Mouse (Mus musculus) megakaryocyte progenitor cell, adult 5-6 weeks (primary cell): ENCODE measurements around the gene Psme1. TPM values are rescaled to one million over a fixed set of nuclear protein-coding genes. Genes with fewer than 3 reads are reported as not detected.

ENCODE experiments used
- total RNA-seq, 2 experiments: library from RNA; stranded (forward) in 1 of 2; stranded (reverse) in 1 of 2; fragments of 157-497, 149-512 nt in 1 of 2; fragments of 200-1000 nt in 1 of 2; gene quantifications; 2 replicates each; pipeline versions ENCODE4 v1.2.3 to v1.2.4; 2015 to 2017

Gene Psme1
- total RNA-seq, 2 experiments from 2014 or later: 421 to 931 TPM

Other genes with a start within 250 kb of the Psme1 start
Only the 30 nearest of the 31 such genes appear.
- gene Dhrs4, start 99.4 kb upstream of the Psme1 start, total RNA-seq (2015): 38.9 and 48.0 TPM in 2 replicates
- gene Dhrs4, start 99.4 kb upstream of the Psme1 start, total RNA-seq (2017): 58.8 and 67.3 TPM in 2 replicates
- 0.05 and 0.15 TPM in 2 replicates for gene Carmil3, start 87.5 kb upstream of the Psme1 start, total RNA-seq (2015)
- gene Carmil3, start 87.5 kb upstream of the Psme1 start, total RNA-seq (2017): not detected in 2 replicates
- gene Cpne6, start 67.7 kb upstream of the Psme1 start, total RNA-seq (2015): not detected in 2 replicates
- gene Cpne6, start 67.7 kb upstream of the Psme1 start, total RNA-seq (2017): not detected in 2 replicates
- not detected in 2 replicates for gene Nrl, start 53.1 kb upstream of the Psme1 start, total RNA-seq (2015)
- gene Nrl, start 53.1 kb upstream of the Psme1 start, total RNA-seq (2017): not detected in 2 replicates
- 17.6 and 18.9 TPM in 2 replicates for gene Pck2, start 37.9 kb upstream of the Psme1 start, total RNA-seq (2015)
- gene Pck2, start 37.9 kb upstream of the Psme1 start, total RNA-seq (2017): 32.5 and 44.3 TPM in 2 replicates
- gene Dcaf11, start 18.1 kb upstream of the Psme1 start, total RNA-seq (2015): 32.6 and 45.9 TPM in 2 replicates
- 61.1 and 69.1 TPM in 2 replicates for gene Dcaf11, start 18.1 kb upstream of the Psme1 start, total RNA-seq (2017)
- gene A730061H03Rik, start 17.7 kb upstream of the Psme1 start, total RNA-seq (2015): 1.5 and 4.6 TPM in 2 replicates
- 3.3 and 8.2 TPM in 2 replicates for gene A730061H03Rik, start 17.7 kb upstream of the Psme1 start, total RNA-seq (2017)
- 0.81 TPM in 1 of 2 replicates, not detected in the other for gene Fitm1, start 2.5 kb upstream of the Psme1 start, total RNA-seq (2015)
- gene Fitm1, start 2.5 kb upstream of the Psme1 start, total RNA-seq (2017): 0.20 and 1.00 TPM in 2 replicates
- 5.1 and 5.5 TPM in 2 replicates for gene Emc9, start 7.2 kb downstream of the Psme1 start, total RNA-seq (2015)
- 6.9 and 9.7 TPM in 2 replicates for gene Emc9, start 7.2 kb downstream of the Psme1 start, total RNA-seq (2017)
- 374 and 388 TPM in 2 replicates for gene Psme2, start 13.0 kb downstream of the Psme1 start, total RNA-seq (2015)
- gene Psme2, start 13.0 kb downstream of the Psme1 start, total RNA-seq (2017): 269 and 370 TPM in 2 replicates
- gene Rnf31, start 13.6 kb downstream of the Psme1 start, total RNA-seq (2015): 23.5 and 34.4 TPM in 2 replicates
- 10.5 and 11.3 TPM in 2 replicates for gene Rnf31, start 13.6 kb downstream of the Psme1 start, total RNA-seq (2017)
- gene Irf9, start 25.4 kb downstream of the Psme1 start, total RNA-seq (2015): 20.6 and 24.8 TPM in 2 replicates
- gene Irf9, start 25.4 kb downstream of the Psme1 start, total RNA-seq (2017): 28.2 and 31.3 TPM in 2 replicates
- gene Rec8, start 39.9 kb downstream of the Psme1 start, total RNA-seq (2015): 3.5 and 9.5 TPM in 2 replicates
- gene Rec8, start 39.9 kb downstream of the Psme1 start, total RNA-seq (2017): 0.87 and 4.6 TPM in 2 replicates
- gene Ipo4, start 57.8 kb downstream of the Psme1 start, total RNA-seq (2015): 28.3 and 31.0 TPM in 2 replicates
- gene Ipo4, start 57.8 kb downstream of the Psme1 start, total RNA-seq (2017): 12.6 and 19.2 TPM in 2 replicates
- gene Gm49378, start 59.8 kb downstream of the Psme1 start, total RNA-seq (2015): 6.7 and 8.5 TPM in 2 replicates
- gene Gm49378, start 59.8 kb downstream of the Psme1 start, total RNA-seq (2017): 1.5 and 4.9 TPM in 2 replicates
- 35.8 and 39.1 TPM in 2 replicates for gene Tm9sf1, start 65.7 kb downstream of the Psme1 start, total RNA-seq (2015)
- 47.3 and 56.1 TPM in 2 replicates for gene Tm9sf1, start 65.7 kb downstream of the Psme1 start, total RNA-seq (2017)
- gene Tssk4, start 72.1 kb downstream of the Psme1 start, total RNA-seq (2015): 0.37 and 0.62 TPM in 2 replicates
- 0.08 and 0.88 TPM in 2 replicates for gene Tssk4, start 72.1 kb downstream of the Psme1 start, total RNA-seq (2017)
- gene Mdp1, start 82.4 kb downstream of the Psme1 start, total RNA-seq (2015): 19.3 and 21.4 TPM in 2 replicates
- gene Mdp1, start 82.4 kb downstream of the Psme1 start, total RNA-seq (2017): 21.7 and 22.4 TPM in 2 replicates
- 29.4 and 36.0 TPM in 2 replicates for gene Gmpr2, start 93.8 kb downstream of the Psme1 start, total RNA-seq (2015)
- gene Gmpr2, start 93.8 kb downstream of the Psme1 start, total RNA-seq (2017): 38.1 and 39.5 TPM in 2 replicates
- gene Nedd8, start 94.0 kb downstream of the Psme1 start, total RNA-seq (2015): 491 and 506 TPM in 2 replicates
- gene Nedd8, start 94.0 kb downstream of the Psme1 start, total RNA-seq (2017): 258 and 288 TPM in 2 replicates
- 19.4 and 23.1 TPM in 2 replicates for gene Tinf2, start 103.7 kb downstream of the Psme1 start, total RNA-seq (2015)
- 17.7 and 26.3 TPM in 2 replicates for gene Tinf2, start 103.7 kb downstream of the Psme1 start, total RNA-seq (2017)
- 0.35 and 0.61 TPM in 2 replicates for gene Tgm1, start 135.8 kb downstream of the Psme1 start, total RNA-seq (2015)
- gene Tgm1, start 135.8 kb downstream of the Psme1 start, total RNA-seq (2017): 0.20 and 1.1 TPM in 2 replicates
- 8.7 and 14.0 TPM in 2 replicates for gene Rabggta, start 144.1 kb downstream of the Psme1 start, total RNA-seq (2015)
- 12.6 and 14.0 TPM in 2 replicates for gene Rabggta, start 144.1 kb downstream of the Psme1 start, total RNA-seq (2017)
- 45.7 and 50.9 TPM in 2 replicates for gene Dhrs1, start 167.6 kb downstream of the Psme1 start, total RNA-seq (2015)
- gene Dhrs1, start 167.6 kb downstream of the Psme1 start, total RNA-seq (2017): 11.5 and 30.2 TPM in 2 replicates
- 25.6 and 26.5 TPM in 2 replicates for gene Nop9, start 167.6 kb downstream of the Psme1 start, total RNA-seq (2015)
- 27.8 and 32.2 TPM in 2 replicates for gene Nop9, start 167.6 kb downstream of the Psme1 start, total RNA-seq (2017)
- 0.20 and 0.77 TPM in 2 replicates for gene Cideb, start 180.3 kb downstream of the Psme1 start, total RNA-seq (2015)
- gene Cideb, start 180.3 kb downstream of the Psme1 start, total RNA-seq (2017): 0.51 TPM in 1 of 2 replicates, not detected in the other
- 0.39 and 0.44 TPM in 2 replicates for gene Ltb4r2, start 183.3 kb downstream of the Psme1 start, total RNA-seq (2015)
- gene Ltb4r2, start 183.3 kb downstream of the Psme1 start, total RNA-seq (2017): 0.47 and 0.62 TPM in 2 replicates
- 18.5 and 19.9 TPM in 2 replicates for gene Ltb4r1, start 187.8 kb downstream of the Psme1 start, total RNA-seq (2015)
- gene Ltb4r1, start 187.8 kb downstream of the Psme1 start, total RNA-seq (2017): 31.4 and 42.4 TPM in 2 replicates
- 0.05 TPM in 1 of 2 replicates, not detected in the other for gene Adcy4, start 206.0 kb downstream of the Psme1 start, total RNA-seq (2015)
- not detected in 2 replicates for gene Adcy4, start 206.0 kb downstream of the Psme1 start, total RNA-seq (2017)
- gene Ripk3, start 210.7 kb downstream of the Psme1 start, total RNA-seq (2015): 116 and 152 TPM in 2 replicates
- gene Ripk3, start 210.7 kb downstream of the Psme1 start, total RNA-seq (2017): 25.3 and 49.9 TPM in 2 replicates